Mouse (Mus musculus): ENCODE data around the gene Gm17660. TPM values are rescaled to one million over a fixed set of nuclear protein-coding genes. Genes with fewer than 3 reads are reported as not detected.

Gene Gm17660
- total RNA-seq, 1 experiment from 2014 or later: not detected

Other genes with a start within 250 kb of the Gm17660 start
- gene Klhl8, start 166.3 kb downstream of the Gm17660 start, total RNA-seq (2017): 2.9 and 9.6 TPM in 2 replicates
- not detected in 2 replicates for gene Hsd17b13, start 100.2 kb downstream of the Gm17660 start, total RNA-seq (2017)
- 40.1 and 54.7 TPM in 2 replicates for gene Hsd17b11, start 55.7 kb downstream of the Gm17660 start, total RNA-seq (2017)
- gene Nudt9, start 31.3 kb downstream of the Gm17660 start, total RNA-seq (2017): 62.6 and 65.2 TPM in 2 replicates
- gene Sparcl1, start 36.1 kb upstream of the Gm17660 start, total RNA-seq (2017): not detected in 2 replicates
- not detected in 2 replicates for gene Dspp, start 93.1 kb upstream of the Gm17660 start, total RNA-seq (2017)
- not detected in 2 replicates for gene Dmp1, start 125.0 kb upstream of the Gm17660 start, total RNA-seq (2017)
- gene Ibsp, start 221.6 kb upstream of the Gm17660 start, total RNA-seq (2017): 0.15 TPM in 1 of 2 replicates, not detected in the other
- gene Mepe, start 247.7 kb upstream of the Gm17660 start, total RNA-seq (2017): not detected in 2 replicates